Mouse (Mus musculus): ENCODE data around the gene Smim7.

- TF ChIP-seq GATA1 (IDR thresholded peaks at IDR 0.05; ENCODE audit: low read depth, low read length) (peak; percentile 74), CTCF (IDR thresholded peaks at IDR 0.05 in 2 of 3, conservative IDR thresholded peaks at IDR 0.05 in 1 of 3; ENCODE audit: control insufficient read depth in 1 of 3, insufficient read depth in 1 of 3, low read depth in 2 of 3, low read length in 3 of 3, poor library complexity in 1 of 3, severe bottlenecking in 1 of 3) (no peak), SMC3 (IDR thresholded peaks at IDR 0.05; ENCODE audit: low read depth, low read length) (no peak), EP300 (IDR thresholded peaks at IDR 0.05; ENCODE audit: low read depth in 1 of 2, low read length in 2 of 2) (peak; percentile 51 to 62; a peak in 2 of 4 replicates), POLR2A (IDR thresholded peaks at IDR 0.05; ENCODE audit: control insufficient read depth in 1 of 2, insufficient read depth in 1 of 2, low read depth in 1 of 2, low read length in 2 of 2, poor library complexity in 1 of 2) (no peak), NRF1 (IDR thresholded peaks at IDR 0.05; ENCODE audit: insufficient read depth, low read depth, low read length, poor library complexity, severe bottlenecking) (no peak), USF1 (IDR thresholded peaks at IDR 0.05; ENCODE audit: low read depth, low read length) (no peak), MAX (IDR thresholded peaks at IDR 0.05; ENCODE audit: low read length) (no peak), GABPA (IDR thresholded peaks at IDR 0.05; ENCODE audit: low read depth, low read length) (no peak), HCFC1 (IDR thresholded peaks at IDR 0.05; ENCODE audit: low read depth, low read length) (no peak)
Measured at GRCm38 (mm10) chr8:72521888-72522287, 49.0 kb downstream of the Smim7 start.

All from MEL (cell line).